Mouse (Mus musculus) B cell, adult 2 months (primary cell): ENCODE data around the gene Prx.

Experiments
- DNase-seq, 2 experiments: peaks; one replicate each; pipeline ENCODE4 v3.0.0; 2022

Prx gene

DNA sequence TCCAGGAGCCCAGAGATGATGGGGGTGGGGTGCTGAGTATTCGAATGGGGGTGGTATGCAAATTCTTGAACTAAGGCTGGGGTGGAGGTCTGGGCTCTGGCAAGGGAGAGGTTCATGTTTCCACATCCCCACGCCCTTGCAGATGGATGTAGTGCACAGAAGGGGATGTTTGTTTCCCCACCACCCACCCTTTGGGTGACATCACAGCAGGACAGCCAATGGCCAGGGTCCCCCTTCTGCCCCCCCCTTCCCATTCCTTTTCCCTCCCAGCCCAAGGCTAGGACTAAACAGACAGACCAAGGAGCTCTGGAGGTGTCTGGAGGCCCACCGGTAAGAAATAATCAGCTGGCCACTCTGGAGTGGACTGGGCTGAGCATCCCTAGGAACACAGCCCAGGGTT is at the start of gene Prx:
Gene Prx (plus strand): TSS at position 289 of the 400 bp plus-strand sequence.
- no peak for DNase-seq

GRCm38 (mm10) chr7:27451359-27451758 is 47.8 kb upstream of the Prx start:
- peak; percentile 47 to 48 for DNase-seq

- no peak for DNase-seq
These were observed 46.8 kb upstream of the Prx start for GRCm38 (mm10) chr7:27452206-27452770.

GRCm38 (mm10) chr7:27454461-27455121 is 44.5 kb upstream of the Prx start:
- DNase-seq = peak; percentile 62 to 65

- DNase-seq = no peak
These were observed 43.9 kb upstream of the Prx start for GRCm38 (mm10) chr7:27455273-27455672.

- DNase-seq = no peak
These were observed 40.5 kb upstream of the Prx start for GRCm38 (mm10) chr7:27458614-27459013.

- DNase-seq = no peak
These were observed 39.5 kb upstream of the Prx start for GRCm38 (mm10) chr7:27459640-27460039.

DNA sequence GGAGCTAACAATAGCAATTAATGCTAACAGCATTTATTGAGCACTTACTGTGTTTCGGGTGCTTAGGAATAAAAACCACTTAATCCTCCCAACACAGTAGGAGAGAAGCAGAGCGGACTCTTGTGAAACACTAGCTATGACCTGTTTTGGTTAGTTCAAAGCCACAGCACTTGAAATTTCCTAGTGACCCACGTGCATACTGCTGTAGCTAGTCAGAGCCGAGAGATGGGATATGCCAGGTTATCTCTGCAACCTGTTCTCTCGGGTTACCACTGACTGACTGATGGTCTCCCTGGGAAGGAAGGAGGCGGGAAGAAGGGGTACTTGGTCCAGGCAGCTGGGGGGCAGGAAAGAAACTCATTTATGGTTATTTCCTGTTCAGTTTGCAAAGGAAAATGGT is 38.6 kb upstream of the Prx start:
- no peak for DNase-seq

- DNase-seq = no peak
These were observed 31.5 kb upstream of the Prx start for GRCm38 (mm10) chr7:27467648-27468047.

- DNase-seq = no peak
These were observed 27.6 kb upstream of the Prx start for GRCm38 (mm10) chr7:27471390-27472120.

DNA sequence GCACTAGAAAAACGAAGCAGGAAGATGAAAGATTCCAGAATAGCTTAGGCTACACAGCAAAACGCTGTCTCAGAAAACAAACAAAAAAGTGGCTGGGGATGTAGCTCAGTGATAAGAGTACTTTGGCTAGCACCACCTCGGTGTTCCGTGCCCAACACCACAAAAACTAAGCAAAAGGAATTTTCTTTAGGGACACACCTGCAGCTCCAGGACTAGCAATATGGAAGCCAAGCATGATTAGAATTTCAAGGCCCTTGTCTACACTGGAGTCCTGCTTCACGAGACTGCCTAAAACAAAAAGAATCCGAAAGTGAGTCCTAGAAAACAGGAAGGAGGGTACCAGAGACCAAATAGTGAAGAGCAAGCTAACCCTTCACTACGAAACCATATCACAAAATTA is 26.5 kb upstream of the Prx start:
- peak; percentile 43 to 44 for DNase-seq

GRCm38 (mm10) chr7:27473156-27473834 is 25.8 kb upstream of the Prx start, which contains the start of gene Sertad3:
Gene Sertad3 (plus strand): TSS chr7:27473768.
- DNase-seq = peak; percentile 97 to 98

- no peak for DNase-seq
These were observed 25.2 kb upstream of the Prx start for GRCm38 (mm10) chr7:27473835-27474489.

DNA sequence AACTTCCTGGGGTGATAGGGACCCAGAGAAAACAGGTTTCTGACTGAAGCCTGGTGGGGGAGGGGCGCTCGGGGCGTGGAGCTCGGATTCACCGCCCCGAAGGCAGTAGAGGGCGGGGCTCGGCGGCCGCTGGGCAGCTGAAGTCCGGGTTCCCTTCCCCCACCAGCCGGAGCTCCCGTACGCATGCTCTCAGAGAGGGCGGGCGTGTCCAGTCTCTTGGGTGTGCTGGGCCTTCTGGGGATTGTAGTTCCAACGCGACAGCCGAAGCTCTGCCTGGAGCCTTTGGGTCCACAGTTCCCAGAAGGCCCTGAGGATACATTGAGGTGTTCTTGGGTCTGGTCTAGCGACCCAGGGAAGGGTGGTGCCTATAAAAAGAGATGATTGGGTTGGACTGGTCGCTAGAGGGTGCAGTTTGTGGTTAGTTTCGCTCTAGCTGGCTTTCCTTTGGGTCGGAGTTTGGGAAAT is 24.6 kb upstream of the Prx start:
- peak; percentile 97 to 98 for DNase-seq

GRCm38 (mm10) chr7:27475596-27475995 is 23.5 kb upstream of the Prx start:
- DNase-seq = no peak

DNA sequence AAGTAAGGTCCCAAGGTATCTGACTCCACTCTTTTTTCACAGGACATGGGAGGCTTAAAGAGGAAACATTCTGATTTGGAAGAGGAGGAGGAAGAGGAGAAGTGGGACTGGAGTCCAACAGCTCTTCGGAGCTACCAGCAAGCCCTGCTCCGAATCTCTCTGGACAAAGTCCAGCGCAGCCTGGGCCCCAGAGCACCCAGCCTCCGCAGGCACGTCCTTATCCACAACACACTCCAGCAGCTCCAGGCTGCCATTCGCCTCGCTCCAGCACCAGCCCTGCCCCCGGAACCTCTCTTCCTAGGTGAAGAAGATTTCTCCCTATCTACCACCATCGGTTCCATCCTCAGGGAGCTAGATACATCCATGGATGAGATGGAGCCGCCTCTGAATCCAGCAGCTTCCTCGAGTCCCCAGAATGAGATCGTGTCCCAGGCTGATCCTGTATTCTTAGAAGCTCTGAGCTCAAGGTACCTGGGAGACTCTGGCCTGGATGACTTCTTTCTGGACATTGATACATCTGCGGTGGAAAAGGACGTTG is 23.0 kb upstream of the Prx start:
- no peak for DNase-seq

DNA sequence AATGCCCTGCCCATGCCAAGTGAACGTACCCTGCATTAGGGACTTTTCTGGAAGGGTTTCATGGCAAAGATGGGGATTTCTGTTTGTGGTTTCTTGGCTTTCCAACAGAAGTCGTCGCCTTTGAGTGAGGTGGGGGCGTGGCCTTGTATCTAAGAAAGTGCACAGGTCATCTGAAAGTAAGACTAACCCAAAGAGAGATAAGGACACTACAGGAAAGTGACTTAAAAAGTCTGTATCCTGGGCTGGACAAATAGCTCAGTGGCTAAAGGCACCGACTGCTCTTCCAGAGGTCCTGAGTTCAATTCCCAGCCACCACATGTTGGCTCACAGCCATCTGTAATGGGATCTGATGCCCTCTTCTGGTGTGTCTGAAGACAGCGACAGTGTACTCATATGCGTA is 20.6 kb upstream of the Prx start:
- no peak for DNase-seq

DNA sequence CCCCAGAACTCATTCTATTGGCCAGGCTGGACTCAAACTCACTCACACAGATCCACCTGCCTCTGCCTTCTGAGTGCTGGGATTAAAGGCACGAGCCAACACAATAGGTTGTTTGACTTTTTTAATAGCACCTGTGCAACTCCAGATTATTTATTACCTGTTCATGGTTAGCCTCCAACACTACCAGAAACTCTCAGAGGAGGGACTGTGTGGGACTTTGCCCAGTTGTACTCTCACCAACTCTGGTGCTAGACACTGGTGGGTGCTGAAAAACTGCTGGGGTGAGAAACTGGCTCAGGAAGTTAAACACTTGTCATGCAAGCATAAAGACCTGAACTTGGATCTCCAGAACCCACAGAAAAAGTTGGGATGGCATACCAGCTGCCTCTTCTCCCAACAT is 19.4 kb upstream of the Prx start:
- no peak for DNase-seq

GRCm38 (mm10) chr7:27480506-27480905 is 18.6 kb upstream of the Prx start:
- DNase-seq = no peak

DNA sequence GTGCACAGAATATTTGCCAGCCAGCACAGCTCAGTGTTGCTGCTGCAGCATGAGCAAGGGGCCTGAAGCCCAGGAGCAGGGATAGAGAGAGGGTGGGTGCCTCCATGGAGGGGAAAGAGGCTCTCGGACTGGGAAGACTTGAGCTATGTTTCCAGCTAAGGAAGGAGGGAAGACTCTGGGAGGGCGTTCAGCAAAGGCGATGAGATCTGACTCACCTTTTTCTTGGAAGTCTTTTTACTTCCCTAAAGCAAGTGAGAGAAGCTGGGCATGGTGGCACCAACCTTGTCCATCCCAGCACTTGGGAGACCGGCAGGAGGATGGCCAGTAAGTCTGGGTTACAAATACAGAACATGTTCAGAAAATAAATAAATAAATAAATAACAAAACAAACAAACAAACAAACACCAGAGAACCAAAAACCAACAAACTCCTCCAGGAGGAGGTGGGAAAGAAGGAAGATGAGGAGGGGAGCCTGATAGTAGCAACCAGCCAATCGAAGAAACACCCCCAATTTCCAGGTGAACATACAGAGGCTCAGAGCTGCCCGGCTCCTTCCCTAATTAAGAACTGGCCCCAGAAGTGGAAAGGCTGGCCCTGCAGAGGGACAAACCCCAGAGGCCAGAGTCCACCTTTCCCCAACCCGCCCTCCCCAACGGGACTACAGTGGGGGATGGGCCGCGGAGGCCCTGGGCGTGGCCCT is 18.0 kb upstream of the Prx start:
- DNase-seq = no peak

- peak; percentile 63 to 65 for DNase-seq
These were observed 17.5 kb upstream of the Prx start for GRCm38 (mm10) chr7:27481627-27481969.

GRCm38 (mm10) chr7:27483860-27484259 is 15.3 kb upstream of the Prx start:
- DNase-seq = no peak
